Mouse (Mus musculus) right cerebral cortex, postnatal 4 days (tissue): ENCODE measurements around the gene Upk2.

Experiments
- DNase-seq: peaks from one replicate; pipeline ENCODE4 v3.0.0-alpha.2; 2022

Gene Upk2

GRCm38 (mm10) chr9:44487441-44487840 is 32.7 kb upstream of the Upk2 start:
- peak; percentile 14 for DNase-seq

DNA sequence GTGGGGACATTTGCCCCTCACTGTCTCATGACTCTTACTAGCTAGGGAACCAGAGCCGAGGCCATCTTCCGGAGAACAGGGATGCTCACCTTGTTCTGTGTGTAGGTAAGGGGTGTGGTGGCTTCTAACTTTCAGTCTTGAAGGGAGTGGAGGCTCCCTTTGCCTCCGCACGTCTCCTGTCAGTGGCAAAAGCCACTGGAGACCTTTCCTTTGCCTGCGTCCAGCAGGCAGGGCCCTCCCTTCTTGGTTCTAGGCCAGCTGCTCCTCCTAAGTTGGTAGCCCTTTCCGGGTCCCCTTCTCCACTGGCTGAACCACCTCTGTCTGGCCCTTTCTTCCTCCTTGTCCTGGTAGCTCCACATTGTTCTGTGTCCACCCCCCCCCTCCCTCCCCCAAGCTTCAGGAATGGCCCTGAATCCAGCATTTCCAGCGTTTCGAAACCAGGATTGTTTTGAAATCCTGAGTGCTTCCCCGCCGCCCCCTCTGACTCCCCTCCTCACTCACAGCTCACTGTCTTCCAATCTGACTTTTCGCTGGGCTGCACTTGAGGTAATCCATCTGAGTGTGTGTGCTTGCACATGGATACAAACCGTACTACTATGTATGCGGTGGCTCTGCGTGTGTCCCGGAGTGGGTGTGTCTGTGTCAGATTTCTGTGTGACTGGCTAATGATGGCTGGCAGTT is 32.1 kb upstream of the Upk2 start:
- peak; percentile 8 for DNase-seq

GRCm38 (mm10) chr9:44486335-44486734 is 31.6 kb upstream of the Upk2 start:
- DNase-seq, result no peak

- DNase-seq, result no peak
Measured at GRCm38 (mm10) chr9:44485516-44486161, 30.9 kb upstream of the Upk2 start.

- DNase-seq, result no peak
Measured at GRCm38 (mm10) chr9:44485105-44485515, 30.3 kb upstream of the Upk2 start.

DNA sequence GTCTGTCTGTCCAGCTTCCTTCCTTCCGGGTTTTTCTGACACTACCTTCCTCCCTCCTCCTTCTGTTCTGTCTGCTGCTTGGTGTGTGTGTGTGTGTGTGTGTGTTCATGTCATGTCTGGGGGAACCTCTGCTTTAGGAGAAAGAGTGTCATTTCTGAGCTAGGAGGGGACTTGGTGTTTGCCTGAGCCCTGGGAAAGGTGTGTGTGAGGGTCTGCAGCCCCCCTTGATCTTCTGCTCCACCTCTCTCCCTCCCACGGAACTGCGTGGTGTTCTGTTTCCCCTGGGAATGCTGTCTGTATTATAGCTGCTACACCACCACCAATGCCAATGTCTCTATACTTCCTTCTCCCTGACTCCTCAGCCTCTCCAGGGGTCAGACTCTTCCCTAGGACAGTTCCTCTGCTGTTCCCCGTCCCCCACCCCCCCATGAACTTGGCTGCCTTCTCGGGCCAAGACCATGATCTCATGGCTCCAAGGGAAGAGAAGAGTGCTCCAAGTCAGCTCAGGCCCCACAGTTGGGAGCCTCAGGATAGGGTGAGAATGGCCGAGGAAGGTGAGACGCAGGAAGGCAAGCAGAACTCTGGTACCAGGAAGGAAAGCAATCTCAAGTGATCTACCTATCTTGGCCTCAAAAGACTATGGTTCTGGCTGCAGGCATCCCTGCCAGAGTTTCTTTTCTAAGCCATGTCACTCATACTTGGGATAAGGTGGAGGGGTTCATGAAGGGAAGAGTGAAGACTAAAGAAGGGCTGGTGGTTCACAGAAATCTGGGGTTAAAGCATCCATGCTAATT is 29.7 kb upstream of the Upk2 start:
- DNase-seq, result no peak

- DNase-seq, result no peak
Measured at GRCm38 (mm10) chr9:44483510-44484044, 28.8 kb upstream of the Upk2 start.

DNA sequence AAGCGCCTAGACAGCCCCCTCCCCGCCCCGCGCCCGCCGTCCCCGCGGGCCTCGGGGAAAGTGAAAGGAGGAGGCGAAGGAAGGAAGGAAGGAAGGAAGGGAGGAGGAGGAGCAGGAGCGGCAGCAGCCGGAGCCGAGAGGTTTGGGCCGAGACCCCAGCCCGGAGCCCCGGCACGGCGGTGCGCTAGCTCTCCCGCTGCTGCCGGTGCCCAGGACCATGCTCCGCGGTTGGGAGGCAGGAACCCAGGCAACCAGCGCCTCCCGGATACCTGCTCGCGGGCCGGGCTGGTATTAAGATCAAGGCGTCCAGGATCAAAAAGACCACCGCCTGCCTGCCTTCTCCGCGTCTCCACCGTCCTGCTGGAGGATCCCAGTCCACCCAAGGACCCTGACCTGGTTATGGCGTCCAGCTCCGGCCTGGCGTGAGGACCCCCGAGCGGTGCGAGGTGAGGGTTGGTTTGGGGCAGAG is 28.3 kb upstream of the Upk2 start:
- DNase-seq, result no peak

DNA sequence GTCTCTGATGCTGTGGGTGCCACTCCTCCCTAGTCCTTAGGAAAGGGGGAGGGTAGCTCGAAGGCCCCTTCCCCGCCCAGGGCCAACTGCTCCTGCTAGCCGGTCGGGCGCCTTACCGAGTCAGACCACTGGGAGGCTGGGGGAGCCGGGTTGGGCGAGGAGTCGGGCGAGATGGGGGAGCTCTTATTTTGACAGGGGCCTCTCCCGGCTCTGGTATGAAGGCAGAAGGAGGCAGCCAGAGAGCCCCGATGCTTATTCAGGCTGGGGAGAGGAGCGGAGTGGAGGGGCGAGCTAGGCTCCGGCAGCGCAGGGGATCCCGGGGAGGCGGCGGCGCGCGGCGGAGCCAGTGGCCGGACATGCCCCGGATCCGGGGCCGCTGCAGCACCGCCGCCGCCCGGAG is 27.8 kb upstream of the Upk2 start, which contains the start of gene Bcl9l:
Gene Bcl9l, plus strand, starts transcription at position 274 of the 400 bp plus-strand sequence.
- DNase-seq, result peak; percentile 93

DNA sequence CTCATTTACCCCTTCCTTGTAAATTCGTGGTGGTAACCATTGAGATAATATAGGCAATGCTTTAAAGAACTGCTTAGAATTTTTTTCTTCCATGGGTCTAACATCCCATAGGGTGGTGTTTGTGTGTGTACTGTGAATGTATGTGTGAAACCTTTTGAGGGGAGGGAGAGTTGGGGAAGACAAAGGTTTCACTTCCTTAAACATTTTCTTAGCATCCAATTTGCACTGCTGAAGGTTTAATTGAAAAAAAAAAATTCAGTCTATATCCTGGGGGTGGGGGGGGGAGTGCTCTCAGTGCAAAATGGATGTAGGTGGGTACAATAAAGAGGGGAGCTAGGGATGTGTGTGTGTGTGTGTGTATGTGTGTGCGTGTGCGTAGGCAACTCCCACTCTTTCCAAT is 27.3 kb upstream of the Upk2 start:
- DNase-seq, result no peak

GRCm38 (mm10) chr9:44479628-44480428 is 25.1 kb upstream of the Upk2 start:
- DNase-seq, result peak; percentile 86

DNA sequence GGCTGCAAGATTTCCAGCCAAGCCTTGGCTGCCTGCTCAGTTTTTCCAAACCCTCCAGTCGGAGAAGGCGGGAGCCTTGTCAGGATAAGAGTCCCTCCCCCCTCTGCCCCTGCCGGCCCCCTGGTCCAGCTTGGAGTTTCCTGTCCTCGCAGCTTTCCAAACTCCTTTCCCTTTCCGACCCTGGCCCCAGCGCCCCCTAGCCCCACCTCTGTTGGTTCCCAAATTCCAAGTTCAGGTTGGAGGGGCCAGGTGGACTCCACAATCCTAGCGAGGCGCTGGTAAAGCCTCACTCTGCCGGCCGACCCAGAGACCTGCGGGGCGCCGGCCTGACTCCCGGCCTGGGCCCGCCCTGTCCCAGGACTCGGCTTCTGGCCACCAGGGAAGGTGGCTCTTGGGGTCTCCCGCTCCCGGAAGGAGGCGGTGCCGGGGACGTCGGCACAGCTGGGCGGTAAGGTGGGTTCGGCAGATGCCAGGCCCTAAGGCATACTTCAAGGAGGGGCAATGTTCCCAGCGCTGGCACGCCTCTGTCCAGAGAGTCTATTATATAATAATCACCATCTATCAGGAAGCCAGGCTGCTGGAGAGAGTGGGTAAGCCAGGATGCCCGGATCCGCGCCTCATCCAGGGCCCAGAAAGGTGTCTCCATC is 24.3 kb upstream of the Upk2 start:
- DNase-seq, result peak; percentile 75

DNA sequence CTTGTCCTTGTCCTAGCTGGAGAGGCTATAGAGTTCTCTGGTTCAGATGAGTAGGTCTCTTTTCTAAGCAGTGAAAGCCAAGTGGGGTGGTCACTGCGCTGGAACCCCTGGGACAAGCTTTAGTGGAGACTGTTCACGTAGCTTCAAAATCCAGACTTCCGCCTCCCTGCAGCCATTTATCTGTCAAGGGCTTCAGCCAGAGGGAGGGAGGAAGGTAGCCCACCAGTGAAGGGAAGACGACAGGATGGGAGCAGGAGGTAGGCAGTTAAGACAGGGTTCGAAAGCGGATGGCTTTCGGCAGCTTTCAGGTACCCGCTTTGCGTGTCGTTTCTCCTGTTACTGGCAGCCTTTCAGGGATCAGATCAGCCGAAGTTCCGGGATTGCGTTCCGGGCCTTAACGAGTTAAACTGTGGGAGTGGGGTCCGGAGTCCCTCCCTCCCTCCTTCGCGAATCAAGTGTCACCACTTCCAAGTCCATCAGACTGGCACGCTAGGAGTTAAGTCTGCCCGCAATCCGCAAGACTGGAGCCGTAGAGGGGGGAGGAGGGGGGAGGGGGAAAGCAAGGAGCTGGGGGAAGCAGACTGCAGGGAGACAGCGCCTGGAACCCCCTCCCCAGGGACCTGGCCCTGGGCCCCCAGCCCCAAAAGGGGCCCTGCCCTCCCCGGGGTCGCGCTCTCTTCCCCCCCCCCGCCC is 23.6 kb upstream of the Upk2 start:
- peak; percentile 76 for DNase-seq

GRCm38 (mm10) chr9:44477339-44478228 is 22.8 kb upstream of the Upk2 start:
- DNase-seq, result no peak

GRCm38 (mm10) chr9:44475936-44476335 is 21.2 kb upstream of the Upk2 start:
- DNase-seq, result no peak

DNA sequence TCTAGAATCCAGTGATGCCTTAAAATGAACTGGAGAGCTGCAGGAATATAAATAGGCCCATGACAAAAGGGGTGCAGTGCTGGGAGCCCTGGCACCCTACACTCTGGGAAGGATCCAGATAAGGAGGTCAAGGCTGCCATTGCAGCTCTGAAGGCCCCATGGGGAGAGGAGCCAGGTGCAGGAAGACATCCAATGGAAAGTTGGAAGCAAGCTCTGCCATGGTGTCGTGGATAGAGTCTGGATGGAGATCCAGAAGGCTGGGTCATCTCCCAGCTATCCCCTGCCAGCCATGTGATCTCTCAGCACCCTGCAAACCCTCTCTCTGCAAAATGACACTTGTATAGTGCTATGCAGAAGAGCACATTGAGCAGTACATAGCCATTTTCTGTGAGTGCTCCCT is 19.6 kb upstream of the Upk2 start:
- DNase-seq, result no peak

- no peak for DNase-seq
Measured at GRCm38 (mm10) chr9:44473184-44473583, 18.4 kb upstream of the Upk2 start.

GRCm38 (mm10) chr9:44468800-44469199 is 14.0 kb upstream of the Upk2 start:
- no peak for DNase-seq

DNA sequence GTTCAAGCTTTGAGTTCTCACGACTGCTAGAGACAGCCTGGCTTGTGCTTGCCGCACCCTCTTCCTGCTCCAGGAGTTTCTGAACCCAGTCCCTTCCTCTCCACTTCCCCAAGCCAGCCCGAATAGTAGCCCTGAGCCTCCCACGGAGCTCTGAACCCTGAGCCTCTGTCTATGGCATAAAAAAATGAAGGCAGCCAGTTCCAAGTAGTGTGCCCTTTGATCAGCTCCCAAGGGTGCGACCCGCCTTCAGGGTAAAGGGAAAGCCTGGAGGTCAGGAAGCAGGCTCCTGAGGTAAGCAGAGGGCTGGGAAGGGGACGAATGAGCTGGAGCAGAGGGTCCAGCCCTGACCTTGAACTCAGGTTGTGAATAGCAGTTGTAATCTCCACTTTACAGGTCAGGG is 13.4 kb upstream of the Upk2 start:
- no peak for DNase-seq

- DNase-seq, result no peak
Measured at GRCm38 (mm10) chr9:44461950-44462349, 7.2 kb upstream of the Upk2 start.
